Mouse (Mus musculus) heart, postnatal 4 days (tissue): ENCODE measurements around the gene Galt. TPM values are rescaled to one million over a fixed set of nuclear protein-coding genes. Genes with fewer than 3 reads are reported as not detected.
"Not testable (repeated sequence)": the region's sequence is repeated elsewhere in the genome, so short reads cannot be mapped to it uniquely, and the experiment has no call there.

Experiments
- DNase-seq: peaks from one replicate; pipeline ENCODE4 v3.0.0; 2021
- total RNA-seq, 2 experiments: library from RNA; stranded (reverse); gene quantifications; 2 replicates each; pipeline ENCODE4 v1.2.3; 2021

Gene Galt
- total RNA-seq, 2 experiments from 2014 or later: 53.4 to 58.8 TPM

DNA sequence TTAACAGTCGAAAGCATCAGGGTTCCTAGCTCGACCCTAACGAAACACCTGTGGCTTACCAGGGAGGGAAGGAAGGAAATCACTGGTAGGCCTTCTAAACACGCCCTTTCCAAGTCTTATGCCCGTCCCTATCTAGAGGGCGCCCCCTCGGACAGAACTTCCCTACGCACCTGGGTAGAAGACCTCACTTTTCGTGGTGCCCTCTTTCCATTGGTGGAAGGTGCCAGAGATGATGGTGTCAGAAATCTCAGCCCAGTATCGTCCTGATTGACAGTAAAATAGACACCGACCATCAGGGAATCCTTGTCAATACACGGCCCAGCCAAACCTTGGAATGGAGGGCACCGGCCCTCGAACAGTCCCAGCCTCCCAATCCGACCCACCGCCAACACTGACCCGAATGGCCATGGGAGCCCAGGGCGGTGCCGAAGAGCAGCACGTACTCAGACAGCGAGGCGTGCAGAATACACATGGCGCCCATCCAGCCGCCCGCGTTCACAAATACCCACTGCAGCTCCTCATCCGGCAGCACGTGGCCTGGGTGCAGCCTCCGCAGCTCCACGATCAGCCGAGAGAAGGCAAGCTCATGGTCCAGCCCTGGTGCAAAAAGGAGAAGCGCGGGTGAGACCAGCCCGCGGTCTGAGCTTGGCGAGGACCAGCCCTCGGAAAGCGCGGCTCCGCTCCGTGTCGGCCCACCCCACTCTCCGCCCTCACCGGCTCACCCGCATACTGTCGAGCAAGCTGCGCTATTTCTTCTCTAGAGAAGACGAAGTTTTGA, 14.5 kb upstream of the Galt start:
- peak; percentile 63 for DNase-seq

DNA sequence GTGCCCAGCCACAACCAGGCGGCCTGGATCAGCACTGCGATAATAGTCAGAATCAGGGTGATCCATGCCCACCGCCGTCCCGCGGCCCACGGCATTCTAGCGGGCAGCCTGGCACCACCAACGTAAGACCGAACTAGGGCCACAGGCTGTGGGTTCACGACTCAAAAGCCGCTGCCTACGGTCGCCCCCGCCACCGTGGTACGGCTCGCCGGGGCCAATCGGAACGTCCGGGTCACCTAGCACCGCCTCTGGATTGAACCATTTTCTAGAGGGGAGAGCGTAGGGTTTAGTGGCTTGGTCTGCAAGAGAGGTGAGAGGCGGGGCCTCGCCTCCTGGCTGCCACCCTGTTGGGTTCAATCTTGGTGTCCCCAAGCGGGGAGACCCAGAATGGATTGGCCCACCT, 13.9 kb upstream of the Galt start:
- peak; percentile 90 for DNase-seq

DNA sequence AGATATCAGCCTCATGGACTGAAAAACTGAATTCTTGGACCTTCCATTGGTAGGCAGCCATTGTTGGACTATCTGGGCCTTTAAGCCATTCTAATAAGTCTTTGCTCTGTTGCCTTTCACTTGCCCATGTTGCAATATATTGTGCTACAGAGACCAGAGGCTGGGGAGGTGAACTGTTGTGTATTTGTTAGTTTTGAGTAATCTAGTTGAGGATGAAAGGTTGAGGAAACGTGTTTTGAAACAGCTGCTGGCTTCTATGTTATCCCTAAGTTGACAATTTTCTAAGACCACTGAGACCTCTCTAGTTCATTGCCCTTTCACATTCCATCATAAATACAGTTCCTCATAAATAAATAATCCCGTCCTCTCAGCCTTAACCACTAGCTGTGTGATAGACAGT, 10.9 kb upstream of the Galt start:
- DNase-seq: no peak

DNA sequence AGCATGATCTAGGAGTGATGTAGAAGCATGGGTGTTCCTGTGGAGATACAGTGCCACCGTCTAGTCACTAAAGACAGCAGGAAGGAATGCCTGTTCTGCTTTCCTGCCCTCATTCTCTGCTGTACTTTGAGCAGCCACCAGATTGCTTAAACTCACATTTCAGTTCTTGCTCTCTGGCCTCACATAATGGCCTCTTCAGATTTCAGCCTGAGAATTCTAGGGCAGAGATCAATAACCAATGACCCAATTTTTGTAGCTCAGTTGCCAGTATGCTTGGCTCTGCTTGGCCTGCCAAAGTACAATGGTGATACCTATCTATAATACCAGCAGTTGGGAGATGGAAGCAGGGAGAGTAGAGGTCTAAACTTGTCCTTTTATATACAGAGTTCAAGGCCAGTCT, 10.0 kb upstream of the Galt start:
- no peak for DNase-seq

DNA sequence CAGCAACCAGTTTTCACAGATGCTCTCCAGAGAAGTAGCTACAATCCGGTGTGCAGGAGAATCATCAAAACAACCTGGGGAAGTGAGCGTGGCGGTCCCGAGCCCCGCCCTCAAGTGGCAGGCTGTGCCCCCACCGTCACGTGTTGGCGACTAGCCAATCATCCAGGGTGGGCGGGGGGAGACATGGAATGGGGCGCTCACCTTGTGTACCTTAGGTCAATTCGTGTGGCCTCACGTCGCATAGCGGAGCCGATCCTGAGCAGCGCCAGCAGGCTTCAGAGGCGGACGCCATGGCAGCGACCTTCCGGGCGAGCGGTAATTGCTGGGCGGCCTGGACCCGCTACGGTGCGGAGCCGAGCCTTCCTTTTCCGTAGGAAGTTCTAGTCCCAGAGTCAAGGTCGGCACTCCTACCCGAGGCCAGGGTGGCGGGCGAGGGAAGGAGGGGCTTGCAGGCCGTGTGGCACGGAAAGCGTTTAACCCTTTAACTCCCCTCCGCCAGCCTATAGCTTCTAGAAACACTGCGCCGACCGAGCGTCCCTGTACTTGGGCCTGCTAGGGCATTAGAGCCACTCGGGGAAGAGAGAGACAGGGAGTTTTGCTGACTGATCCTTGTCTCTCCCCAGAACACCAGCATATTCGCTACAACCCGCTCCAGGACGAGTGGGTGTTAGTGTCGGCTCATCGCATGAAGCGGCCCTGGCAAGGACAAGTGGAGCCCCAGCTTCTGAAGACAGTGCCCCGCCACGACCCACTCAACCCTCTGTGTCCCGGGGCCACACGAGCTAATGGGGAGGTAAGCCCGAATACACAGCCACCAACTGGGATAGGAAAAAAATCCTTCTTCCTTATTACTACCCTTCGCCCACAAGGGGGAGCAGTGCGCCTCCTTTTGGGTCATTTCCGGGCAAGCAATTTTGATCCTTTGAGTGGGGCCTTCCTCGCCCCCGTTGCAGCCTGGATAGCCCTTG, 594 bp downstream of the Galt start, which contains the start of gene Sigmar1:
Gene Sigmar1 (minus strand): TSS at position 820 of the 968 bp plus-strand sequence.
- peak; percentile 87 for DNase-seq

DNA sequence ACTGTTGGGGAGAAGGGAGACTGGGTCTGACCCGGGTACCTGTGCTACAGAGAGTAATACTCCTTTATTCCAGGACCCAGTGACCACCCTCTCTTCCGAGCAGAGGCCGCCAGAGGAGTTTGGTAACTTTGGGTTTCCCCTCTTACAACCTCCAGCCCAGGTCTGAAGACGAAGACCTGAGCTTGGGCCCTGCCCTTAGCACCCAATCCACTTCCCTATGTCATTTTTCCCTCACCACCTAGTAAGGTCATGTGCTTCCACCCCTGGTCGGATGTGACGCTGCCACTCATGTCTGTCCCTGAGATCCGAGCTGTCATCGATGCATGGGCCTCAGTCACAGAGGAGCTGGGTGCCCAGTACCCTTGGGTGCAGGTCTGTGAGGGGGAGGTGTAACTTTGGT, 1.4 kb downstream of the Galt start:
- DNase-seq: no peak

DNA sequence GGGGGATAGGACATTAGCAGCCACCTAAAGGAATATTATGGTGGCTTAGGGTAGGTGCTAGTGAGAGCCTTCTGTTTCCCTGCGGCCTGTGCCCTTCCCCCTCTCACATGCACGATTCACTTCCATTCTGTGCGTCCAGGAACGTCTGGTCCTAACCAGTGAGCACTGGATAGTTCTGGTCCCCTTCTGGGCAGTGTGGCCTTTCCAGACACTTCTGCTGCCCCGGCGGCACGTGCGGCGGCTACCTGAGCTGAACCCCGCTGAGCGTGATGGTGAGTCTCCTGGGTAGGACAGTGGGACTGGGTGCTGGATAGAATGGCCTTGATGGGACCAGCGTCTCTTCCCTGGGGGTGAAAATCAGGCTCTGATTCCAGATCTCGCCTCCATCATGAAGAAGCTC, 2.3 kb downstream of the Galt start:
- DNase-seq: no peak

DNA sequence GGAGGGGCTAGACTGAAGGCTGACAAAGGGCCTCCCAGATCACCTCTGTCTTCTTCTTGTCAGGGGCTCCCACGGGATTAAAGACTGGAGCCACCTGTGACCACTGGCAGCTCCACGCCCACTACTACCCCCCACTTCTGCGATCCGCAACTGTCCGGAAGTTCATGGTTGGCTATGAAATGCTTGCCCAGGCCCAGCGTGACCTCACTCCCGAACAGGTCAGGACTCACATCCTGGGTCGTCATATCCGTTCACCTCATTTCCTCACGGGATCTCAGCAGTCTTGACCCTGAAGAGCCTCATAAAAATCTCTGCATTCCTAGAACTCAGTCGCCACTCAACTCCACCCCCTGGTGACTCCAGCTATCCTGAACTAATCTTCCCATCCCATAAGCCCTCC, 3.0 kb downstream of the Galt start:
- DNase-seq: no peak

DNA sequence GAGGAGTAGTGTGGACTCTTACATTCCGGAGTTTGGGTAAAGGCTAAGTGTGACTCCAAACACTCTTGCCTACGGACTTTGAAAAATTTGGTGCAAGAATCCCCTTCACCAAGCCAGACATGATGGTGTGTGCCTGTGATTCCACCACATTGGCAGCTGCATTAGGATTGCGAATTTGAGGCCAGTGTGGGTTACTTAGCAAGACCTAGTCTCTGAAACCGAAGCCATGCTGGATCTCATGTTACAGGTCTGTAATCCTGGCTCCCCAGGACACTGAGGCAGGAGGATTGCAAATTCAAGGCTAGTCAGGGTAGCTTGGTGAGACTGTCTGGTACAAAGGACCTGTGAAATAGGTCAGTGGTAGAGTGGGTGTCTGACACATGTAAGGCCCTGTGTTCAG, 3.7 kb downstream of the Galt start:
- DNase-seq: no peak

DNA sequence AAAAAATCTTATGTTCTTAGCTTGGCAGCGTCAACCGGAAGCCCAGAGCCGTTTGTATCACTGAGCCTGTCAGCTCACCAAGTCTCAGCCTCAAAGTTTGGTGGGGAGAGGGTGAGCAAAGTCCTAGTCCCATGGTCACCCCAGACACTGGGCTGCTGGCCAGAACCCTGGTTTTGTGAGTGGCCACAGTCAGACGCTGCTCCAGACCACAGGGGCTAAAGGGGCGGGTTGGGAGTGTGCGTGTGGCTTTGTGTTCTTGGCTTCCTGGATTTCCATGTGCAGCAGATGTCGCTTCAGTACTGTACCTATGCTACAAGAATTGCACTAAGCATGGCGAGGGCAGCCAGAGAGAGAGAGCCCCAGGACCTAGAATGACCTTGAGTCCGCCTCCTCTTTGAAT, 4.2 kb downstream of the Galt start:
- peak; percentile 68 for DNase-seq

DNA sequence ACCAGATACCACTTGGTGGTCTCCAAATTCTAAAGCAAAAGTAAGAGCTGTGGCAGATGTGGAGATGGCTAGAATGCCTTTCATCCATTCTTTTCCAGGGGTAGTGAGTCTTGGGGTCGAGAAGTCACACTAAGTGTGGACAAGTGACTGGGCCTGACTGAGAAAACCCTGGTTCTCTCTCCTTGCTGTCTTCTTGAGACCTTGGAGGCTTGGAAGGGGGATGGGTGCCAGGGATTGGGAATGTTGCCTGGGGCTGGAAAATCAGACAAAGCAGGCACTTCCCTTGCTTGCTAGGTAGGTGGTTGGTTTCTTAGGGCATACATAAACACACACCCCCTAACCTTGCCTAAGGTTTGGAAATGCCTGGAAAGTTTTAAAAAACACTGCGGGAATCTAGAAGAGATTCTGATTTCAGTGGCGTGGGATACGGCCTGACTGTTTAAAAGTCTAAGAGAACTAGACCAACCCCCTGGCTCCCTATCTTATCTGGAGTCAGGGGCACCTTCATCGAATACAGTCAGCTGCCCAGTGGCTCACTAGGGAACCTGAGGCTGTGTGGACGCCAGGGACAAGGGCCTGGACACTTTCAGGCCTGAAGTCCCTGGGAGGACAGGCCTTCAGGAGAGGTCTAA, 4.7 kb downstream of the Galt start:
- DNase-seq: peak; percentile 28

DNA sequence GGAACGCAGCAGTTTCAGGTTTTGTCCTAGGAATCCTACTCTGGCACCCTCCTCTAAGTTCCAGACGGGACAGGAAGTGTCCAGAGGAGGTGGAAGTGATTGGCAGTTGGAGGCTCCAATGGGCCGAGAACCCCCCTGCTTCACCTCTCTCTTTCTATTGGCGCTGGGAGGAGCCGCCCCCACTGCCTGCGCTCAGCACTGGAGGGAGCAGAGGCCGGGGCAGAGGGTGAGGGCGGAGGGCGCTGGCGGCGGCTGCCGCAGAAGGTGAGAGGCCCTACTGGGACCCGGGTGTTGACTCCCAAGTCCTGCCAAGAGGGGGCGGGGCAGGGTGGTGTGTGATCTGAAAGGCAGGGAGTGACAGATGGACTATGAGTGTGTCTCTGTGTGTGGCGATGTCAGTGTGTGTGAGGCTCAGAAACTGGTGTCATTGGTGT, 5.3 kb downstream of the Galt start:
- peak; percentile 95 for DNase-seq

DNA sequence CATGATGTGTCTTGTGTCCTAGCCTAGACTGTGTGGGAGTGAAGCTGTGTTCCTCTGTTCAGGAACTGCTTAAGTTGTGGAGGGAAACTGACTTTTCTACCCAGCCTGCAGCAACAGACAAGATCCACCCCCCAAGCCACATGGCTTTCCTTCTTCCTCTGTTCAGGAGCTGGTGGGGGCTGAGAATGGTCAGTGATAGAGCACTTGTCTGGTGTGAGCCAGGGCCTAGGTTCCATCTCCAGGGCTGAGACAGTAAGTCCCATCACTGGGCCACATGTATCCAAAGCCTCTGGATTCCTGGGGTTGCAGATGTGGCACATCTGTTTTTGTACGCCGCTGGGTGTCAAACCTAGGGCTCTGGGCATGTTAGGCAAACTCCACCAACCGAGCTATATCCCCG, 5.9 kb downstream of the Galt start:
- no peak for DNase-seq

DNA sequence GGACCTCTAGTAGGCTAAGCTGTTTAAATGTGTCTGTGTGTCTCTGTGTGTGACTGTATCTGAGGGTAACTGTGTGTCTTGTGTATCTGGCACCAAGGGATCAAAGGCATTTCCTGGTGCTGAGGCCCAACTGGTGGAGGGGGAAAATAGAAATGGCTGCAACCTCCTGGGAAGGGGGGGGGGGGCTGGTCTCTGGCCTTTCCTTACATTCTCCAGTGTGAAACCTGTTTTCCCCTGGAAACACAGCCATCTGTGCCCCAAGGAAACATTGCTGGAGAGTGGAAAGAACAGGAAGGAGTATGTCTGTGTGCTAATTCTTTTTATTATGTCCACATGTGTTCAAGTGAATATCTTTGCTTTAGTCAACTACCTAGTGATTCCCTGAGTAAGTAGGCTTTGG, 6.7 kb downstream of the Galt start:
- DNase-seq: no peak

DNA sequence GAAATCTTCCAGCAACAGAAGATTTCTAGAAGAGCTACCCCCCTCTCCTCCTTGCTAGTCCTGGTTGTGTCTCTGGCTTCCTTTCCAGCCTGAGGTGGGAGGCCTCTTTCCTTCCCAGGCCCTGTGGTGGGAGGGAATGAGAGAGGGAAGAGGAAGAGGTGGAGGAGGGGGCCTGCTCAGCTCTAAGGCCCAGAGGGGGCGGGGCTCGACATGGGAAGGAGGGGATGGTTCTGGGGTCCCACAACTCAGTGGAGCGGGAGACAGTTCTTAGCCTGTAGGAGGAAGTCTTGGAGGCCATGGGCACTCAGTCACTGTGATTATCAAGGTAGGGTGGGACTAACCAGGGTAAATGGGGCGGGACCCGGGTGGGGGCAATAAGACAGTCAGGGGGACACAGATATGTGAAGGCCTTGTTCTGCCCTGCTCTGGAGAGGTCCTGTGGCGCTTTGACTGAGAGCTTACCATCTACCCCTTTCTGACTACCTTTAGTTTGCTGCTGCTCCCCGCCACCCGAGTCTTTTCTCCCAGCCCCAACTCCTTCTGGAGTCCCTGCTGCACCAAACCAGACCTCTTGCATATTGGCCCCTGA, 7.2 kb downstream of the Galt start:
- peak; percentile 38 for DNase-seq

DNA sequence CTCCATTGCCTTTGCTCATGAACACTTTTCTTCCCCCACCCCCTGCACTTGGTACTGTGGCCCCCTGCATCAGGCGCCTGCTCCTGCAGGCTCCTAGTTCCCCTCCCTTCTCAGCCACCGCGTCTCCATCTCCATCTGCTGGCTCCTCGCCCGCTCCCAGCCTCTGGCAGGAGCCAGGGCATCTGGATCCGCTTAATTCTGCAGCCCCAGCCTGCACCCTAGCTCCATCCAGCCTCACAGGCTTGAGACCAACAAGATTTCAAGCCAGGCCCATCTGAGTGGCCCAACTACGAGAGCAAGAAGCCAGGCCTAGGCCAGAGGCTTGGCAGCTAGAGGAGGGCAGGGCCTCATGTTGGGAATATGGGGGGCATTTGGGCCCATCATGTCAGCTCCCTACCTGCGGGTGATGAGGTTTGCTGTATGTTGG, 7.7 kb downstream of the Galt start:
- DNase-seq: peak; percentile 79

DNA sequence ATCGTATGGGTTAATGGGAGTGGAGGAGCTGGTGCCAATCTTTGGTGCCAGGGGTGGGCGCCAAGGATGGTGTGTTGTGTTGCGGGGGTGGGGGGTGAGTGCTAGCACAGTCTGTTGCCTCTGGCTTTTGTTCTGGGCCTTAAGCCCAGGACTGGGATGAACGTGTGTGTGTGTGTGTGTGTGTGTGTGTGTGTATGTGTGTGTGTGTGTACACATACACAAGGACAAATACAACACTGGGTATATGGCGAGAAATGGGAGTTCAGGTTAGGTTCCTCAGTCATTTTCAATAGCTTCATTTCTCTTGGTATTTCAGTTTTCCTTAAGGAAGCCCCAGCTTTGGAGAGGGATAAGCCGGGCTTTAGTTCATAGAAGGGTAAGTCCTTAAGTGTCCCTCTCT, 8.1 kb downstream of the Galt start:
- DNase-seq: not testable (repeated sequence)

DNA sequence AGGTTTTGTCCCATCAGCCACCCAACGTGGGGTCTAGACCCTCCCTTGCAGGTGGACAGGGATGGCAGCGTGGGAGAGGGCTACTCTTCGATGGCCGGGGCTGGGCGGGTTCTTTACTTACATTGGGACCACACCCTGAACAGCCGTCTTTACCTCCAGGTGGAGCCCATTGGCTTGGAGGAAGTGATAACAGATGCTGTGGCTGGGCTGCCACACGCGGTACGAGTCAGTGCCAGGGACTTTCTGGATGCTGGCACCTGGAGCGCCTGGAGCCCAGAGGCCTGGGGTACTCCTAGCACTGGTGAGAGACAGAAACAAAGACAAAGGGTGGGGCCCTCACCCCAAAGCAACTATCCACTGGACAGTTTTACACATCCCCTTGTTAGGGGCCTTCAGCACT, 12.3 kb downstream of the Galt start:
- not testable (repeated sequence) for DNase-seq

DNA sequence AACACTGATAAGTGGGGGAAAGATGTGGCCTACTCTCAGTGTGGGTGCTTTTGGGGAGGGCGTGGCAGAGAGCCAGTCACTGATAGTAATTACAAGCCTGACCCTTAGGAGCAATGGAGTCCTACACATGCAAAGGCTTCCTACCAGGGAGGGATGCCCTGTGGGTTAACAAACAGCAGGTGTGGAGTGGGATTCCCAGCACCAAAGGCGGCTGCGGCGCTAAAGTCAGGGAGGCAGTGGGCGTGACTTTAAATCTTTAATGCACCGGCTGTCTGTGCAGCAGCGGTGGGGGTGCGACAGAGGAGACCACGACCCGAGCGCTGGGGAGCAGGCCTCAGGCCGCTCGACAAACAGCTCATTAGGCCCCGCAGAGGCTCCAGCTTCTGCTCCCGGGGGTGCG, 17.9 kb downstream of the Galt start:
- DNase-seq: not testable (repeated sequence)

DNA sequence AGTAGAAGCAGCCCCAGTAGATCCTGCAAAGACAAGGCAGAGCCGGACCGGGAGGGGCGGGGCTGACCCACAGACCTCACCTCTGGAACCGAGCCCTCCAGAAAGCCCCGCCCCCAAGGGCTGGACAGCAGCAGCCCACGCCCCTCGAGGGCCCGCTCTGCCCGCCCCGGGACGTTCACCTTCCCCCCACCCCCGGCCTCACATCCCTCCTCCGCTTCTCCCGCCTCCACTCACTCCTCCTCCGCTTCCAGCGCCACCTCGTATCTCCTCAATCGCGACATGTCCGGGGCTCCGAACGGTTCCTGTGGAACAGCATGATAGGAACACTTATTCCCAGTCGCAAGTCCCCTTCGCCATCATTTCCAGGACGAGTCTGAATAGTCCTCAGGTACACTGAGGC, 18.5 kb downstream of the Galt start:
- peak; percentile 71 for DNase-seq

DNA sequence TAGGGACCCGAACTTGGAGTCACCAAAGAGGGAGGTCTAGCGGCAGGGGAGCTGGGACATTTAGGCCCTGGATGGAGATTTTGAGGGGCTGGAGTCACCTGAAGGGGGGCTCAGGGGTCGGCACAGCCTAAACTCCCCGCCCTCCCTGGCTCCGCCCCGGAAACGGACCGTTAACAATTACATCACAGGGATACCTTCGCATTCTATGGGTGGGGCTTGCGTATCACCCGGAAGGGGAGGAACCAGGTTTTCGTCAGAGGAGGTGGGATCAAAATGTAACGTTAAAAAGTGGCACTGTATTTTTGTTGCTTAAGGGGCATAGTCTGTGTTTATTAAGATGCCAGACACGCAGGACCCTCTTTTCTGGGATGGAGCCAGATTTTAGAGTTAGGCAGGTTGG, 19.0 kb downstream of the Galt start, which contains the start of gene Ccl27a:
Gene Ccl27a (minus strand): TSS at position 246 of the 400 bp plus-strand sequence.
- peak; percentile 80 for DNase-seq

DNA sequence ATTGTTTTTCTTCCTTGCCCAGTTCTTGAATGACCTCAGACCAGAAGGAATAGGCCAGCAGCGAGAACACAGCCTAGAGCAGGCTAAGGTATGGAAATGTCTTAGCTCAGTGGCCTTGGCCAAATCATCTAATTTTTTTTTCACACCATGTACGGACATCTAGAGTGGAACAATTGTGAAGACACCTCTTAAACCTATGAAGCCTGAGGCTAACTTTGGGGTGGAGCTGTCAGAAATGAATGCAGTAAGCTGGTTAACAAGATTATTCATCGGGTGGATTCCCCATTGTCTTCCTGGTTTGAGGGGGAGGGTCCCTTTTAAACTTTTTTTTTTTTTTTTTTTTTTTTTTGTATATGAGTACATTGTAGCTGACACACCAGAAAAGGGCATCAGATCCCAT, 19.5 kb downstream of the Galt start:
- not testable (repeated sequence) for DNase-seq
